Mouse (Mus musculus) lung, adult 2 months (tissue): ENCODE measurements around the gene Tacc3. TPM values are rescaled to one million over a fixed set of nuclear protein-coding genes. Genes with fewer than 3 reads are reported as not detected.

Experiments
- DNase-seq: peaks from one replicate; pipeline ENCODE4 v3.0.0; 2022
- H3K4me1 ChIP-seq: fragments of 200-500 bp; 2 replicates; pipeline ENCODE4 v1.6.1; 2011; ENCODE audit warnings: low read length; ENCODE audit not compliant: control insufficient read depth, insufficient read depth
- H3K4me3 ChIP-seq: fragments of 200-500 bp; replicated peaks from 2 replicates; pipeline ENCODE3; 2011; ENCODE audit warnings: low read depth, mild to moderate bottlenecking, control low read depth, low read length; ENCODE audit errors: extremely low read depth
- CTCF ChIP-seq: fragments of 200-500 bp; IDR thresholded peaks from 2 replicates; pipeline ENCODE4 v1.5.1; 2011; ENCODE audit warnings: mild to moderate bottlenecking, low read length, control low read depth; ENCODE audit not compliant: insufficient read depth
- POLR2A ChIP-seq: fragments of 200-500 bp; IDR thresholded peaks from 2 replicates; pipeline ENCODE4 v1.6.1; 2011; ENCODE audit warnings: low read depth, mild to moderate bottlenecking, control low read depth, low read length, borderline replicate concordance; ENCODE audit errors: extremely low read depth
- WGBS: fragments of 180-500 bp; shearing (Covaris S2); methylation state at CpG from one replicate; pipeline ENCODE4 v1.1.7; 2018; 5-methylcytosine and 5-hydroxymethylcytosine counted together
- polyA plus RNA-seq: library from polyadenylated mRNA; depleted of rRNA; stranded (reverse); fragments of >200 nt; gene quantifications from 2 replicates; pipeline ENCODE4 v1.2.3, GENCODE M21; 2012; rRNA removed

Gene Tacc3
- polyA plus RNA-seq, 1 experiment = 5.3 TPM

- H3K4me3 ChIP-seq = peak overlapping the region; percentile 89
- no peak for DNase-seq
- 25% methylated on average over 8 of the region's 8 CpGs for WGBS
Observed at GRCm38 (mm10) chr5:33720852-33721490, 63.0 kb downstream of the Tacc3 start.

GRCm38 (mm10) chr5:33721541-33722265, 63.8 kb downstream of the Tacc3 start, which contains the start of gene Fgfr3:
TSS of gene Fgfr3 (plus strand) at chr5:33721674.
- Histone ChIP-seq H3K4me3 (peak within 1 kb of the TSS; percentile 89), H3K4me1 (peaks cover 13% of the 10 kb centered on the region)
- DNase-seq = peak; percentile 84
- 1% methylated on average over 71 of the region's 73 CpGs for WGBS
- peak; percentile 70; the same call in 1 of the 2 replicates for TF ChIP-seq POLR2A
- no peak for TF ChIP-seq CTCF

More at GRCm38 (mm10) chr5:33720852-33721490, 63.0 kb downstream of the Tacc3 start:
- peaks cover 7% of the 10 kb centered on the region; the same call in 1 of the 2 replicates for H3K4me1 ChIP-seq
- TF ChIP-seq POLR2A = no peak
- TF ChIP-seq CTCF = no peak

- under 1% methylated on average over 53 of the region's 53 CpGs for WGBS
- 0 out of 2 replicates have a peak, but pooled peaks have one; percentile 2 for TF ChIP-seq CTCF
- no peak for TF ChIP-seq POLR2A
- Histone ChIP-seq H3K4me3 (peak overlapping the region; percentile 89), H3K4me1 (peaks cover 18% of the 10 kb centered on the region)
- DNase-seq = no peak
Observed at GRCm38 (mm10) chr5:33722266-33723018, 64.5 kb downstream of the Tacc3 start.

GRCm38 (mm10) chr5:33723019-33723640, 65.2 kb downstream of the Tacc3 start:
- 2% methylated on average over 61 of the region's 61 CpGs for WGBS
- H3K4me3 ChIP-seq = peak overlapping the region; percentile 89
- TF ChIP-seq CTCF (no peak), POLR2A (no peak)
- peaks cover 18% of the 10 kb centered on the region for H3K4me1 ChIP-seq
- peak; percentile 54 for DNase-seq

GRCm38 (mm10) chr5:33723641-33724465, 65.9 kb downstream of the Tacc3 start:
- 20% methylated on average over 36 of the region's 36 CpGs for WGBS
- Histone ChIP-seq H3K4me1 (peaks cover 18% of the 10 kb centered on the region), H3K4me3 (peak overlapping the region; percentile 89)
- no peak for TF ChIP-seq CTCF
- no peak for TF ChIP-seq POLR2A
- DNase-seq = no peak

- TF ChIP-seq POLR2A = no peak
- peak; percentile 17; the same call in 1 of the 2 replicates for TF ChIP-seq CTCF
- H3K4me3 ChIP-seq = no peak overlapping the region
- 66% methylated on average over 7 of the region's 7 CpGs for WGBS
- no peak for DNase-seq
- peaks cover 21% of the 10 kb centered on the region for H3K4me1 ChIP-seq
Observed at GRCm38 (mm10) chr5:33726081-33726647, 68.2 kb downstream of the Tacc3 start.

- no peak for DNase-seq
- H3K4me3 ChIP-seq = no peak overlapping the region
- H3K4me1 ChIP-seq = peaks cover 20% of the 10 kb centered on the region
- WGBS = 47% methylated on average over 1 of the region's 1 CpGs
- TF ChIP-seq POLR2A = no peak
- no peak for TF ChIP-seq CTCF
Observed at GRCm38 (mm10) chr5:33726891-33727290, 69.0 kb downstream of the Tacc3 start.

Other genes starting within 250 kb of the Tacc3 start
- not detected in 2 replicates for gene Nkx1-1, start 224.2 kb upstream of the Tacc3 start, polyA plus RNA-seq
- 37.2 and 39.8 TPM in 2 replicates for gene Fam53a, start 28.5 kb upstream of the Tacc3 start, polyA plus RNA-seq
- 0.52 and 0.73 TPM in 2 replicates for gene Gm9903, start 28.2 kb upstream of the Tacc3 start, polyA plus RNA-seq
- 20.4 and 21.3 TPM in 2 replicates for gene Slbp, start 5.6 kb upstream of the Tacc3 start, polyA plus RNA-seq
- 41.5 and 46.1 TPM in 2 replicates for gene Tmem129, start 288 bp downstream of the Tacc3 start, polyA plus RNA-seq
- 237 and 258 TPM in 2 replicates for gene Fgfr3, start 63.5 kb downstream of the Tacc3 start, polyA plus RNA-seq
- 41.8 and 47.5 TPM in 2 replicates for gene Letm1, start 124.7 kb downstream of the Tacc3 start, polyA plus RNA-seq
- 4.6 and 7.6 TPM in 2 replicates for gene Nsd2, start 162.6 kb downstream of the Tacc3 start, polyA plus RNA-seq